Mouse (Mus musculus) left cerebral cortex, adult 8-10 months (tissue): Measurements from ENCODE around the gene Plcl1. TPM values are rescaled to one million over a fixed set of nuclear protein-coding genes. Genes with fewer than 3 reads are reported as not detected.

Experiments
- DNase-seq, 2 experiments: peaks; one replicate each; pipeline ENCODE4 v3.0.0; 2022; ENCODE audit warnings: low spot score in 2 of 2
- total RNA-seq, 4 experiments: library from RNA; stranded (reverse); gene quantifications; 2 replicates each; pipeline ENCODE4 v1.2.4; 2022

Gene Plcl1
- total RNA-seq, 4 experiments from 2014 or later: 24.3 to 28.5 (median 27.0) TPM

DNA sequence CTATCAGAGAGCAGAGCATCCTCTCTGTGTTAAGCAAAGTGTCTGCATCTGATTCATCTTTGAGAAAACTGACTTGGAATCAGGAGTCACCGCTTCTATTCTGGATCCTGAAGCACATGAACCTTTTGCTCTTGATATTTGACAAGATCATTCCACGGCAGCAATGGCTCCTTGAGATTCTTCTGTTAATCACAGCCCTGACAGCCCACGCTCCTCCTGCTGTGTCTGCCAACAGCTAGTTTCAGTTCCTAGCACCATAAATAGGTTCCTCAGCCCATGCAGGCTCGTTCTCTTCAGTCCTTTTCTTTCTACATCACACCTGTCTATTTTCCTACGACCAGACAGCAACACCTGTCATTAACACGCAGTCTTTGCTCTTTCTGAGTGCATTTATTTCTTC is 387.1 kb downstream of the Plcl1 start:
- peak; percentile 8 to 79 for DNase-seq

Other genes starting within 250 kb of the Plcl1 start
- gene Rftn2, start 179.1 kb upstream of the Plcl1 start, total RNA-seq: 10 to 100 TPM; 25.6 to 27.1 (median 26.6) TPM
- gene Mars2, start 168.7 kb upstream of the Plcl1 start, total RNA-seq: 1 to 10 TPM; 7.6 to 8.5 (median 8.3) TPM
- under 1 TPM in 1 of 4 experiments, not detected in 3; 0.39 TPM for gene Boll, start 42.5 kb upstream of the Plcl1 start, total RNA-seq